Mouse (Mus musculus) forebrain, embryonic 12.5 days (tissue): ENCODE measurements at regions not wholly inside any gene's neighbourhood (a gene's known extent, or its start where the extent isn't known, plus 50 kb on each side); places are given as distances from the start of the nearest gene placed in this dataset.

ENCODE experiments used
- ATAC-seq: fragments of 200-750 bp; cut with Nextera tagmentation; 2 replicates; pipeline ENCODE4 v1.8.0; 2017; ENCODE audit warnings: moderate TSS enrichment; ENCODE audit not compliant: low FRiP score
- H3K27ac ChIP-seq: fragments of 300-500 bp; sonication (generic); 2 replicates; pipeline ENCODE4 v1.5.1; 2016; ENCODE audit warnings: mild to moderate bottlenecking
- H3K27me3 ChIP-seq: fragments of 300-500 bp; sonication (generic); 2 replicates; pipeline ENCODE4 v1.6.1; 2016; ENCODE audit warnings: mild to moderate bottlenecking
- H3K36me3 ChIP-seq: fragments of 300-500 bp; sonication (generic); replicated peaks from 2 replicates; pipeline ENCODE4 v1.6.1; 2016; ENCODE audit warnings: mild to moderate bottlenecking
- H3K4me1 ChIP-seq: fragments of 300-500 bp; sonication (generic); 2 replicates; pipeline ENCODE4 v1.6.1; 2016
- H3K4me2 ChIP-seq: fragments of 300-500 bp; sonication (generic); 2 replicates; pipeline ENCODE4 v1.6.1; 2016; ENCODE audit warnings: mild to moderate bottlenecking, moderate library complexity
- H3K4me3 ChIP-seq: fragments of 300-500 bp; sonication (generic); replicated peaks from 2 replicates; pipeline ENCODE4 v1.5.1; 2016; ENCODE audit warnings: mild to moderate bottlenecking
- H3K9ac ChIP-seq: fragments of 300-500 bp; sonication (generic); 2 replicates; pipeline ENCODE4 v1.6.1; 2016; ENCODE audit warnings: mild to moderate bottlenecking
- H3K9me3 ChIP-seq: fragments of 300-500 bp; sonication (generic); 2 replicates; pipeline ENCODE4 v1.6.1; 2016
- WGBS: fragments of 180-500 bp; shearing (Covaris S2); methylation state at CpG from one replicate; pipeline ENCODE4 v1.1.7; 2016; 5-methylcytosine and 5-hydroxymethylcytosine counted together

DNA sequence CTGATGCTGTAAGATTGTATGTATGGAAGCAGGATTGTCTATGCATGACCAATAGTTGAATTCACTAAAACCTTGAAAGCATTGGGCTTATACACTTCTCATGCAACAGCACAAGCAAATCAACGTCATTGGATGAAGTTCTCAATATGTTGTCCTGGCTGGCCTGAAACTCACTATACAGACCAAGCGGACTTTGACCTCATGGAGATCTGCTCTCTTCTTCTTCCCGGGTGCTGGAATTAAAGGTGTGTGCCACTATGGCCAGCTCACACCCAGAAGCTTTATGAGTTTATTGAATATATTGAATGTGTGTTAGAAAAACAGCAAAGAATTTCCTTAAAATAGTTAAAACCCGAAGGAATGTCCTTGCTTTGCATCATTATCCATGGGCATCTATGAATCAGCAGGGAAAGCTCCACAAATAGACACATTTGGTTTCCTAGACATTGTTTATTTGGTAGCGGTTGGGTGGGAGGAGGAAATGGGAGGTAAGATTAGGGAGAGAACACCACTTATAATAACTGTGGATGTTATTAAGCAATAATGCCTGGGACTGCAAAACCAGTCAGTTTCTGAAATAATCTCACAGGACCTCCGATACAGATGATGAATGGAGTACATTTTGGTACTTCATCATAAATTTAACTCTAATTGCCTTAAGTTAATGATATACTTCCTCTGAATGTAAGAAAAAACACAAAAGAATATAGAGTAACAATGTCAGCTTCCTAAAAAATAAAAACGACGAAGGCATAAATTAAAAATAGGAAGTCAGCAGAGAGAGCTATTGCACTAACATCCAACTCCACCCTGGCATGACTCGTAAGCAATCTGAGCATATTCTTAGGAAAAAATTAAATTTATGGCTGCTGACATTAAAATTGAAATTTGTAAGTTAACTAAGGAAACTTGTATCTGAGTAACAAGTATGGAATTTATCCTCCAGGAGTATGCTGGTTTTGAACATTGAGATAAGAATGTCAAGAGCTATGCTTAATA is 84.5 kb upstream of the Bmp2 start:
- no peak overlapping the region for H3K4me2 ChIP-seq
- H3K9ac ChIP-seq, result no peak overlapping the region
- no peak for ATAC-seq
- H3K36me3 ChIP-seq, result no peaks in the 10 kb centered on the region
- no peaks in the 10 kb centered on the region for H3K27me3 ChIP-seq
- WGBS, result 92% methylated on average over 9 of the region's 9 CpGs
- no peak overlapping the region for H3K27ac ChIP-seq
- H3K4me1 ChIP-seq, result no peaks in the 10 kb centered on the region
- no peak overlapping the region for H3K4me3 ChIP-seq
- H3K9me3 ChIP-seq, result no peaks in the 10 kb centered on the region

DNA sequence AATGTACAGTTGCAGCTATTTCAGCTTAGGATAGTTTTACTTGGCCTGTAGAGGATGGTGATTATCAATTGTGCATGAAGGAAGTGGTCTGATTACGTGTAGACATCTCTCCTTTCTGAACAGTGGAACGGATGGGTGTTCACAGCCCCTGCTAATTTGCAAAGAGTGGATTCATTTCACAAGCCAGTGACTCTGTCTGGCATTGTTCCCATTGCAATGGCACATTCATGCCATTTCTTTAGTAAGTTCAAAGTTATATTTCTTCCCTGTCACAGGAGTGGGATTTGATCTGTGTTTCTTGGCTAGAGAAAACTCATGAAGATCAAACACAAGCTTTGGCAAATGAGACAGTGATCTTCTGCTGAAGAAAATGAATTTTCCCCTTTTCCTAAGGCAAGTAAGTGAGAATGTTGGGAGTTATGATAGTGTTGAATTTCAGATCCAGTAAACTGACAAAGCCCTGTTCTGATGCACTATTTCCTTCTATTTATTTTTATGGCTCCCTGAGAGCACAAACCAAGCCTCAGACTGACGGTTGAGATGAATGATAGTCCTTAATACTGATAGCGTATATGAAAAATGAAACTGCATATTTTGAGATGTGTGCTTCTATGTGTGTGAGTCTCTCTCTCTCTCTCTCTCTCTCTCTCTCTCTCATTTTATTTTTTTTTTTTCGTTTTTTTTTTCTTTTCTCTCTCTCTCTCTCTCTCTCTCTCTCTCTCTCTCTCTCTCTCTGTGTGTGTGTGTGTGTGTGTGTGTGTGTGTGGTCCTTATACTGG is 78.8 kb upstream of the Bmp2 start:
- WGBS, result 66% methylated on average over 5 of the region's 5 CpGs
- Histone ChIP-seq H3K4me1 (no peaks in the 10 kb centered on the region), H3K4me3 (no peak overlapping the region), H3K36me3 (no peaks in the 10 kb centered on the region), H3K27ac (no peak overlapping the region), H3K9ac (no peak overlapping the region), H3K4me2 (no peak overlapping the region), H3K27me3 (no peaks in the 10 kb centered on the region), H3K9me3 (no peaks in the 10 kb centered on the region)
- no peak for ATAC-seq

- no peak for ATAC-seq
- 85% methylated on average over 1 of the region's 1 CpGs for WGBS
- no peaks in the 10 kb centered on the region for H3K36me3 ChIP-seq
These were observed 77.8 kb upstream of the Bmp2 start for GRCm38 (mm10) chr2:133474174-133474573.

GRCm38 (mm10) chr2:133480870-133481269 is 71.1 kb upstream of the Bmp2 start:
- H3K9me3 ChIP-seq, result no peaks in the 10 kb centered on the region
- no peaks in the 10 kb centered on the region for H3K27me3 ChIP-seq
- H3K4me1 ChIP-seq, result no peaks in the 10 kb centered on the region
- no peaks in the 10 kb centered on the region for H3K36me3 ChIP-seq
- H3K4me3 ChIP-seq, result no peak overlapping the region
- no peak overlapping the region for H3K4me2 ChIP-seq
- no peak for ATAC-seq
- no peak overlapping the region for H3K27ac ChIP-seq
- H3K9ac ChIP-seq, result no peak overlapping the region
- 79% methylated on average over 3 of the region's 3 CpGs for WGBS

More at GRCm38 (mm10) chr2:133474174-133474573, 77.8 kb upstream of the Bmp2 start:
- Histone ChIP-seq H3K4me3 (no peak overlapping the region), H3K9ac (no peak overlapping the region), H3K27ac (no peak overlapping the region), H3K27me3 (no peaks in the 10 kb centered on the region), H3K4me1 (no peaks in the 10 kb centered on the region), H3K9me3 (no peaks in the 10 kb centered on the region), H3K4me2 (no peak overlapping the region)

GRCm38 (mm10) chr2:133481305-133481704 is 70.7 kb upstream of the Bmp2 start:
- no peak overlapping the region for H3K4me3 ChIP-seq
- no peak overlapping the region for H3K9ac ChIP-seq
- H3K27ac ChIP-seq, result no peak overlapping the region
- no peaks in the 10 kb centered on the region for H3K36me3 ChIP-seq
- no peaks in the 10 kb centered on the region for H3K4me1 ChIP-seq
- ATAC-seq, result no peak
- no peaks in the 10 kb centered on the region for H3K9me3 ChIP-seq
- no peaks in the 10 kb centered on the region for H3K27me3 ChIP-seq
- no peak overlapping the region for H3K4me2 ChIP-seq
- WGBS, result 89% methylated on average over 6 of the region's 6 CpGs

- no peak overlapping the region for H3K27ac ChIP-seq
- no peak overlapping the region for H3K4me2 ChIP-seq
- no peak overlapping the region for H3K4me3 ChIP-seq
- H3K27me3 ChIP-seq, result no peaks in the 10 kb centered on the region
- H3K36me3 ChIP-seq, result no peaks in the 10 kb centered on the region
- H3K9me3 ChIP-seq, result no peaks in the 10 kb centered on the region
- WGBS, result 92% methylated on average over 3 of the region's 3 CpGs
- H3K4me1 ChIP-seq, result no peaks in the 10 kb centered on the region
- no peak for ATAC-seq
- no peak overlapping the region for H3K9ac ChIP-seq
These were observed 70.2 kb upstream of the Bmp2 start for GRCm38 (mm10) chr2:133481785-133482184.

- 81% methylated on average over 3 of the region's 3 CpGs for WGBS
These were observed 56.5 kb upstream of the Bmp2 start for GRCm38 (mm10) chr2:133495443-133495842.

DNA sequence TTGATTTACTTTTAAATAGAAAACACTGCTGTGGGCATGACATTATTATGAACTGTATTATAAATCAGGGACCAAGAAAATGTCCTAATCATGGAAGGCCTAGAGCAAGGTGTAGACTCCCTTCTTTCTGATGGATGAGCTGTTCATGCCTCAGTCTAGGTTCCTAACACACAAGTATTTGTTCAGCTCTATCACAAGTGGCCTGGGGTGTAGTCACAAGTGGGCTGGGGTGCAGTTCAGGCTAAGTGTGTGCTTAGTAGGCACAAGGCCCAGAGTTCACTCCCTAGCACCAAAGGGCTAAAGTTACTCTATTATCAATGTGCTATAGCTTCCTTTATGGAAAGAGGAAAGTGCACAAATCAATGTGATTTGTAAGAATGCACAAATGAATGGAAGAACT is 55.6 kb upstream of the Bmp2 start:
- no peak overlapping the region for H3K9ac ChIP-seq
- H3K4me3 ChIP-seq, result no peak overlapping the region
- H3K27ac ChIP-seq, result no peak overlapping the region
- no peaks in the 10 kb centered on the region for H3K4me1 ChIP-seq
- no peak for ATAC-seq
- H3K4me2 ChIP-seq, result no peak overlapping the region
- H3K27me3 ChIP-seq, result no peaks in the 10 kb centered on the region
- no peaks in the 10 kb centered on the region for H3K36me3 ChIP-seq
- H3K9me3 ChIP-seq, result no peaks in the 10 kb centered on the region

More at GRCm38 (mm10) chr2:133495443-133495842, 56.5 kb upstream of the Bmp2 start:
- ATAC-seq, result no peak
- Histone ChIP-seq H3K27me3 (no peaks in the 10 kb centered on the region), H3K4me3 (no peak overlapping the region), H3K9me3 (no peaks in the 10 kb centered on the region), H3K9ac (no peak overlapping the region), H3K36me3 (no peaks in the 10 kb centered on the region), H3K4me1 (no peaks in the 10 kb centered on the region), H3K27ac (no peak overlapping the region), H3K4me2 (no peak overlapping the region)

DNA sequence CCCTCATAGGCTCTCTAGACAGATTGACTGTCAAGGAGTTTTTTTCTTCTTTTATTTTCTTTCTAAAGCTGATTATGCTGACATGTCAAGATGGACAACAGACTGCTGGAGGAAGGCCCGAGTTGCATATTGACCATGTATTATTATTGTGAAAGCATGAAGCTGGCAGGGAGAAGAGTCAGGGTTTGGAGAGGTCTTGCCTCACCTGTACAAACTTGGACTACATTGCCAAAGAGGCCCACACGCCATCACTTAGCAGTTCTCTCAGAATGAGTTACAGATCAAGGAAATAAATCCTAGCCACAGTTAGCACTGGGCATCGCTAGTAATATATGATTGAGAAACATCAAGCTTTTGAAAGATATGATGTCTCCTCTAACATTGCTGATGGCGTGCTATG is 54.9 kb upstream of the Bmp2 start:
- H3K36me3 ChIP-seq, result no peaks in the 10 kb centered on the region
- H3K4me1 ChIP-seq, result no peaks in the 10 kb centered on the region
- no peaks in the 10 kb centered on the region for H3K27me3 ChIP-seq
- no peak overlapping the region for H3K9ac ChIP-seq
- ATAC-seq, result no peak
- 88% methylated on average over 4 of the region's 4 CpGs for WGBS
- H3K27ac ChIP-seq, result no peak overlapping the region
- no peak overlapping the region for H3K4me3 ChIP-seq
- no peak overlapping the region for H3K4me2 ChIP-seq
- H3K9me3 ChIP-seq, result no peaks in the 10 kb centered on the region

GRCm38 (mm10) chr2:133497541-133498185 is 54.3 kb upstream of the Bmp2 start:
- Histone ChIP-seq H3K36me3 (no peaks in the 10 kb centered on the region), H3K4me3 (no peak overlapping the region), H3K27ac (no peak overlapping the region), H3K4me1 (no peaks in the 10 kb centered on the region), H3K4me2 (no peak overlapping the region), H3K27me3 (no peaks in the 10 kb centered on the region), H3K9me3 (no peaks in the 10 kb centered on the region), H3K9ac (no peak overlapping the region)
- no peak for ATAC-seq
- 87% methylated on average over 8 of the region's 8 CpGs for WGBS

- no peaks in the 10 kb centered on the region for H3K27me3 ChIP-seq
- H3K9ac ChIP-seq, result no peak overlapping the region
- H3K36me3 ChIP-seq, result no peaks in the 10 kb centered on the region
- no peak for ATAC-seq
- 95% methylated on average over 2 of the region's 2 CpGs for WGBS
- no peaks in the 10 kb centered on the region for H3K4me1 ChIP-seq
- no peak overlapping the region for H3K4me3 ChIP-seq
- H3K27ac ChIP-seq, result no peak overlapping the region
- no peaks in the 10 kb centered on the region for H3K9me3 ChIP-seq
- H3K4me2 ChIP-seq, result no peak overlapping the region
These were observed 53.8 kb upstream of the Bmp2 start for GRCm38 (mm10) chr2:133498186-133498571.

- no peak overlapping the region for H3K27ac ChIP-seq
- no peak for ATAC-seq
- H3K9me3 ChIP-seq, result no peaks in the 10 kb centered on the region
- WGBS, result 69% methylated on average over 3 of the region's 3 CpGs
- no peaks in the 10 kb centered on the region for H3K36me3 ChIP-seq
- no peak overlapping the region for H3K4me2 ChIP-seq
- H3K9ac ChIP-seq, result no peak overlapping the region
- H3K4me3 ChIP-seq, result no peak overlapping the region
- H3K27me3 ChIP-seq, result no peaks in the 10 kb centered on the region
- no peaks in the 10 kb centered on the region for H3K4me1 ChIP-seq
These were observed 53.2 kb upstream of the Bmp2 start for GRCm38 (mm10) chr2:133498717-133499143.
